Mouse (Mus musculus): ENCODE results near the gene Tead1.

GRCm38 (mm10) chr7:112831446-112831845 lies 152.3 kb downstream of the Tead1 start:
- TF ChIP-seq CTCF (IDR thresholded peaks at IDR 0.05; ENCODE audit: extremely low read depth, insufficient read depth, insufficient read length, insufficient replicate concordance) = no peak
- no peak for TF ChIP-seq POLR2A (IDR thresholded peaks at IDR 0.05; ENCODE audit: low read depth, low read length)
